Mouse (Mus musculus) urinary bladder, adult 18-20 months (tissue): ENCODE measurements around the gene Cep250.
A peak's percentile ranks its signal among the peaks of the same experiment; 100 is the strongest.
"Not testable (repeated sequence)": the region's sequence is repeated elsewhere in the genome, so short reads cannot be mapped to it uniquely, and the experiment has no call there.

ENCODE experiments used
- DNase-seq, 2 experiments: peaks; one replicate each; pipeline ENCODE4 v3.0.0; 2022; ENCODE audit warnings: low spot score in 2 of 2, mixed read lengths in 2 of 2

Gene Cep250

DNA sequence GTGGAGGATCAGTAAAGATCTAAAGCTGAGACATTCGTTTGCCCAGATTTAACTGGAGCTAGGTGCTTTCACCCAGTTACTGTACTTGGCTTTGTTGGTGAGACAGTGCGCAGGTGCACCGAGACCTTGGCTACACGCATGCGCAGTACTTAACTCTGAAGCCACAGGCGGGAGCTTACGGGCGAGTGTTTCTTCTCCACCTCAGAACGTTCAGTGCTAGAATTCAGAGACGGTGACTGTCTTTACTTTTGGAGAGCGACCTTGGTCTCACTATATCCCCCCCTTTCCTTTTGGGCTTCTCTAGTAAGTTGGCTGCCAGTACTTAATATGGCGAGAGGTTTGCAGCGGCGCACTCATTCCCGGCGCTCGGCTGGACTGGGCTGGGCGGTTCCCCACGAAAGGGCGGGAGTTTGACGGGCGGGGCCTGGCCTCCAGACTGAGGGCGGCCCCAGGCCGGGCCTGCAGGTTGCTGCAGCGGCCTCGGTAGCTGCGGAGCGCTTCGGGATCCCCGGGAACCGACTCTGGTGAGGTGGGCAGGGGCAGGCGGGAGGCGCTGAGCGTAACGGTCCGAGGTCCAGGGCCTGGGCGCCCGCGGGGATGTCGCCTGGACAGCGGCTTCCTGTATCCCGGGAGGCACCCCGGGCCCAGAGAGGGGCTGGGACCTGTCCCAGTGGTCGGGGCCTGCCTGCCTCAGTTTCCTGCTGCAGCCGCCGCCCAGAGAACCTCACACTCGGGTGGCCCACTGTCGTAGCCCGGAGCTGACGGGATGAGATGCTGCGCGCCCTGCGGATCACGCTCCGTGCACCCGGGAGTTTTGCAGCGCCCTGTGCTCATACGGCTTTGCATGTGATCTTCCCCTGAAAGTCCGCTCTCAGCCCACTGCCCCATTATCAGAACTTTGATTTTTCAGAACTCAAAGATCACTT lies at the start of gene Cep250:
TSS of gene Cep250 (plus strand) at position 325 of the 926 bp plus-strand sequence.
- DNase-seq = peak; percentile 84 to 89

GRCm38 (mm10) chr2:155914684-155915083 lies 41.6 kb upstream of the Cep250 start:
- no peak for DNase-seq

GRCm38 (mm10) chr2:155923143-155923542 lies 33.1 kb upstream of the Cep250 start:
- DNase-seq = no peak

GRCm38 (mm10) chr2:155925213-155925612 lies 31.0 kb upstream of the Cep250 start:
- not testable (repeated sequence) for DNase-seq

- DNase-seq = no peak
Observed at GRCm38 (mm10) chr2:155928711-155929345, 27.4 kb upstream of the Cep250 start.

DNA sequence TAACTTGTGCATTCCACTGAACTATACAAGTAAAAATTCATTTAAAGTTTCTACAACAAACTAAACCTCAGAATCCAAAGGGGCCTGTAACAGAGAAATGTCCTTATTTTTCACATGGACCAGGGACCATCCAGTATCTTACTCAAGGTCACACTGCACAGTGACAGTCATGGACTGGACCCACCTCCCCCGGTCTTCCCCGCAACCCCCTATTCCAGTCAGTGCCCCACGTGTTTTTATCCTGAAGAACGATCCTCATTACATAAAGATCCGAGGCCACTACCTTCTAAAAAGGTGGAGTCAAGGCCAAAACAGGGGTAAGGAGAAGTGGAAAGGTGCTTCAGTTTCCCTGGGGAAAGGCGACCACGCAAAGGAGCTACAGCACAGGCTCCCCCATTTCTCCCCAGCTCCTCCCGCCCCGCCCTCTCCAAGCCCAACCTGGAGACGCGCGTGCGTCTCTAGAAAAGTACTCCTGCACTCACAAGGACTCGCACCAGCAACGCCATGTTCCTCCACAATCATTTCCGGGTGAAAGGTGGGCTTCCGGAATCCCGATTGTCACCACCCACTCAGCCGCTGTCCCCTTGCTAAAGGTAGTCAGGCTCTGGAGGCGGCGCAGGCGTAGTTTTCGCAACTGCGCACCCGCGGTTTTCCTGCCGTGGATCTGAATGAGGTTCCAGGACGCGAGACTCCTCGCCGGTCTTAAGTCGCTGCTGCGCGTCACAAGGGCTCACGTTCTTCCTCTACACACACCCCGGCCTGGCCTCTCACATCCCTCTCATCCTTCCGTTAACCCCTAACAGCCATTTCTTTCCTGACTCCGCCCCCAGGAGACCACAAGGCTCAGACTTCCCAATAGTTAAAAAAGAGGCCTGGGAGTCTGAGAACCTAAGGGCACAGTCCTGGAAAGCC lies 26.5 kb upstream of the Cep250 start, which contains the start of gene Uqcc1:
TSS of gene Uqcc1 (minus strand) at position 780 of the 912 bp plus-strand sequence.
- DNase-seq = peak; percentile 80 to 88

DNA sequence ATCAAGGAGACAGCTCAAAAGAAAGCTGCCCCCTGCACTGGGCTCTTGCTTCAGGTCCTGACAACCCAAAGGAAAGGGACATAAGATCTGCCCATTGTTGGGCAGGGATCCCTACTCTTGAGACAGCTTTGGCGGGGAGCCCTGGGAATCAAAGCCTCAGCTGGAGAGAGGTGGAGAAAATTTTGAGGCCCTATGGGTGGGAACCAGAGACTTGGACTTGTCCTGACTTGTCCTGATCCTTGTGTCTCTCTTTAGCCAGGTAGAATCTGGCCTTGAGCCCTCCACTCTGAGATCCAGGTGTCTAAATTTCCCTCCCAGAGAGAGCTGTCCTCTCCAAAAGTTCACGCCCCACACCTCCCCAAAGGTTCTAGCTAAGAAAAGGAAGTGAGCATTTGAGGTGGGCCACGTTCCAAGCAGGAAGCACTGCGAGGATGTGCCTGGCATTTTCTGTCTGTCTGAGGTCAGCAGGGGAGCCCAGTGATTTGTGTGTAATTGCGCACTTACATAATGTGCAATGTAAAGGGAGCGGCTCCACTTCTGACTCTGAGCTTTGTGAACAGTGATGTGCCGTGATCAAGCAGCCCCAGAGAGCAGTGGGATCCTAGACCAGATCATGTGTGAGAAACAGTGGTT lies 16.2 kb upstream of the Cep250 start:
- no peak for DNase-seq

GRCm38 (mm10) chr2:155940681-155941080 lies 15.6 kb upstream of the Cep250 start, which contains the start of gene Gm15557:
Gm15557 (plus strand) TSS chr2:155940728.
- no peak for DNase-seq

- no peak for DNase-seq
Observed at GRCm38 (mm10) chr2:155941697-155942442, 14.4 kb upstream of the Cep250 start.

GRCm38 (mm10) chr2:155943463-155943862 lies 12.8 kb upstream of the Cep250 start:
- DNase-seq = no peak

DNA sequence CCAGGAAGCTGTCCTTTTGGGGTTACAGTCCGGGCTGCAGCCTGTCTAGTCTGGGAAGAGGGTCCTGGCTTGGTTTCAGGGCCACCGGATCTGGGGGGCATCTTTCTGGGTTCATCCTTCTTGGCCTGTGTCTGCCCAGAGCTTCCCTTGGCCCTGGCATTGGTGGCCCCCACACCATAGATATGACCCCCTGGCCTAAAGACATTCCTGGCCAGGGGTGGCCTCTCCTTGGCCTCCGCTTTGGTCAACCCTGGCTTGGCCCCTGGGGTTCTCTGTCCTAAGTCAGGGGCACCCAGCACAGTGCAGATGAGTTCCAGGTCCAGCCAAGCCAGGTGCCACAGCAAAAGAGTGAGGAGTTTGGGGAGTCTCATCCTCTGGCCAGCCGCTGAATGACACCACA lies 11.6 kb upstream of the Cep250 start:
- no peak for DNase-seq

GRCm38 (mm10) chr2:155945124-155945523 lies 11.1 kb upstream of the Cep250 start, which contains the start of gene Gdf5:
Gdf5 (minus strand) TSS chr2:155945367.
- DNase-seq = no peak

- no peak for DNase-seq
Observed at GRCm38 (mm10) chr2:155945580-155945979, 10.7 kb upstream of the Cep250 start.

DNA sequence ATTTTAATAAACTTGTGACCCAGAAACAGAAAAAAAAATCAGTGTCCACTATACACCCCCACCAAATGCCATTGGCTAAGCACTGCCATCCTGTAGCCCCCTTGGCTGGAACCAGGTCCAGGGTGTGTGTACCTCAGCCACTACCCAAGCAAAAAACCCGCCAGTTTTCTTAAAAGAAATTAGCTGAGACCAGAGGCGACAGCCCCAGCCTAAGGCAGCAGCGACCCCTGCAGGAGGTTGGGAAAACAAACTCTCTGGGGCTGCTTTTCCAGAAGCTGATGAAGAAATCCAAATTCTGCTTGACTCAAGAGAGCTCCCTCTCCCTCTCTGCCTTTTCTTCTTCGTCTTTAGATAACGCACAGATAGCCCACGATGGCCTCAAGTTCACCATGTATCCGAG lies 10.2 kb upstream of the Cep250 start:
- DNase-seq = peak; percentile 52 to 57

- DNase-seq = no peak
Observed at GRCm38 (mm10) chr2:155946499-155946898, 9.8 kb upstream of the Cep250 start.

DNA sequence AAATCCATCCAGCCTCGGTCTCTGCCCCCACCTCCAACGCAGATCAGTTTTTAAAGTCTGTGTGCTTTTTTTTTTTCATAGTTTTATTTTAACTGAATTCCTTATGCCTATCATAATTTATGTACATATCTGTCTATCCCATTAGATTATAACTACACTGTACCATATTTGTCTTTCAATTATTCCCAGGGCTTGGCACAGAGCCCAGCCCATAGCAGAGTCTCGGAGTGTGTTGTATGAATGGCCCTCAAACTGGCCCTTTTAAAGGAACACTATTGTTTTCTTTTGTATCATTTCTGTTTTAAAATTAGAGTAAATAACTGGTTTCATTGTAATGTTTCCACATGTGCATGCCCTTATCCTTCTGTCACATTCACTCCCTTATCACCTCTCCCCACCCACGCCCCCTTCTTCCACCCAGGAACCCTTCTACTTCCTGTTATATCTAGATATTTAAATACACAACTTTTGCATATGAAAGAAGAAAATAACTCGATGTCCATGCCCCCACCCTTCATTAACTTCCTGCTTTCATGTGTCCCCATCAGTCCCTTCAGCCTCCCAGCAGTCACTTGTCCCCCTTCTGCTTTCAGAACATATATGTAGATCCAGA lies 8.8 kb upstream of the Cep250 start:
- no peak for DNase-seq

- no peak for DNase-seq
Observed at GRCm38 (mm10) chr2:155949362-155949761, 6.9 kb upstream of the Cep250 start.

GRCm38 (mm10) chr2:155952006-155952405 lies 4.3 kb upstream of the Cep250 start:
- DNase-seq = peak; percentile 29 to 39

DNA sequence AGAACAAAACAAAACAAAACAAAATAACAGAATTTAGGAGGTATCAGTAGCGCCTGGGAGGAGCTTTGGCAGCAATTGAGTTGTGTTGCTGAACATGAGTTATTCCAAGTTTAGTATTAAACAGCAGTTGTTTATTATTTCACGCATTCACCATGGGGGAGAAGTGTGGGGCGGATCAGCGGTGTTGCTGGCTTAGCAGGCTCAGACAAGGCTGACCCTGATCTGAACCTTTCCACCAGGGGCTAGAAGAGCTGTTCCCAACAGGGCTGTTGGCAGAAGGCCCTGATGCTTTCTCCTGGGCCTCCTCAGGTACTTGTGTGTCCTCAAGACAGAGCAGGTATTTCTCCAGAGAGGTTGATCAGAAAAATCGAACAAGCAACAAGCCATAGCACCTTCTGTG lies 3.7 kb downstream of the Cep250 start:
- no peak for DNase-seq

DNA sequence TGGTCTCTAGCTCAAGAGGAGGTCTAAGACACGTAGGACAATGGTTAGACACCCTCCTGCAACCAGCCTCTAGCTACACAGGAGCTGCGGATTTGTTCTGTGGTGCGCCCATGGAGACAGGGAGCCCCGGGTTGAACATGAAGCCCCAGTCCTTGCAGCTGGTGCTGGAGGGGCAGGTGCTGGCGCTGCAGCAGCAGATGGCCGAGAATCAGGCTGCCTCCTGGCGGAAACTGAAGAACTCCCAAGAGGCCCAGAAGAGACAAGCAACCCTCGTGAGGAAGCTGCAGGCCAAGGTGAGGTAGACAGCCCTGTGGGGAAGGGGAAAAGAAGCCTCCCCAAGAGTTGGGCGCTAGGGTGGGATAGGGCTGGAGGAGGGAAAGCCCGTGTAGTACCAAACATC lies 5.6 kb downstream of the Cep250 start:
- DNase-seq = no peak
